Mouse (Mus musculus) CH12.LX (cell line): ENCODE data around the gene Mpv17l2.

ENCODE experiments used
- CTCF ChIP-seq, 2 experiments: IDR thresholded peaks in 1 of 2; conservative IDR thresholded peaks in 1 of 2; 2 replicates each; pipeline ENCODE4 v1.5.1; 2011 to 2012; ENCODE audit warnings: low read depth in 2 of 2, low read length in 2 of 2, improper control_type of control experiment in 1 of 2, inconsistent platforms in 1 of 2, mild to moderate bottlenecking in 1 of 2, moderate library complexity in 1 of 2
- ZMIZ1 ChIP-seq: IDR thresholded peaks from 2 replicates; pipeline ENCODE4 v1.6.1; 2012; ENCODE audit warnings: low read depth, mild to moderate bottlenecking, inconsistent platforms, low read length, improper control_type of control experiment
- ZNF384 ChIP-seq: IDR thresholded peaks from 2 replicates; pipeline ENCODE4 v1.6.1; 2012; ENCODE audit warnings: low read depth, low read length, improper control_type of control experiment, inconsistent platforms

- TF ChIP-seq ZNF384 (no peak), ZMIZ1 (no peak), CTCF (conservative IDR thresholded peaks at IDR 0.05 in 1 of 2, IDR thresholded peaks at IDR 0.05 in 1 of 2; ENCODE audit: low read depth in 2 of 2, low read length in 2 of 2) (no peak)
These were observed 13.1 kb upstream of the Mpv17l2 start for GRCm38 (mm10) chr8:70773833-70774232.
